Comparison of ENCODE assay signal across 9 mouse cellular contexts in the genomic region with DNA sequence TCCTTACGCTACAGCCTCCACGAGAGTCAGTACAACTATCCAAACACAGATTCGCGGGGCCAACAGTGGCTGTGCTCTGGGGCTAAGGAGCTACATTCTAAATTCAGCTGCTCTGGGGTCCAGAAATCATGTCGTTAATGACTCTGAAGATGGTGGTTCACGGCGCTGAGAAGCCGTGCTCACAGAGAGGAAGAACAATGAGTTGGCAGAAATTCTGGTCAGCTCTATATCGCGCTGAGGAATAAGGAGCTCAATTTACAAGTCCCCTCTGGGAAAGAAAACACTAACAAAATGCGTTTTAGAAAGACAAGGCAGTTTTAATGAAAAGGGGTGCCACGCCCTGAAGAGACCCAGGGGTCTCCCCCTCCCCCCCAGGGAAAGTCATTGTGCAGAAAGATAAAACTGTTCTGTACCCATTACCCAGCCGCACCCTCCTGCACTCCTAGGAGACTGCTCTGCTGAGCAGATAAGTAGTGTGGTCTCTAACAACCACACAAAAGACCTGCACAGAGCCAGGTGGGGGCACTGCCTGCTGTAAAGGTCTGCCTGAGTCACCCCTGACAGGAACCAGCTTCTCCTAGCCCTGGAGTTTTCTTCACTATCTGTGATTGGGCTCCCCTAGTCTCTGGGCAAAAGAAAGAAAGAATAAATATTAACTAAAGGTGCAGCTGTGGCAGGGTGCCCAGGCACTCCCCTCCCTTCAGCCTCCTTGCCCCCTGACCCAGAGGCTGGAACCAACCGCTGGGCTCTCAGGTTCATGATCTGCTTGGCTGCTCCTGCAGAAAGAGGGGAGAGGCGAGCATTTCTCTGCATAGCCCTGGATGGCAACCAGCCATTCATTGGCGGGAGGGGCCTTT. TPM values are rescaled to one million over a fixed set of nuclear protein-coding genes. Genes with fewer than 3 reads are reported as not detected.
DNase-seq lines count a peak whose midpoint lies in the region; ATAC-seq and TF ChIP-seq lines count a peak whose summit lies in the region.
"Had no signal": no experiment of that assay in that cellular context is flagged by ENCODE, and none has a peak within 500 bp of the region (broad histone marks: within the 10 kb centered on the region; RNA-seq: fewer than 3 reads in every experiment).

No protein-coding gene starts in this region.

- ATAC-seq in Patski = peak; percentile 32

- no peaks in the 10 kb centered on the region for H3K79me2 ChIP-seq in heart, adult 2 months (replicated peaks; ENCODE audit: control insufficient read depth, insufficient read depth, low read length)

- 26% methylated on average over 16 of the region's 16 CpGs for WGBS in kidney, adult 2 months
- 69% methylated on average over 16 of the region's 16 CpGs for WGBS in heart, adult 2 months

- in situ Hi-C loops in Patski (cut with MboI; ENCODE audit: low pct_unique_long_range_greater_than_20kb) = no loop called here

- no peak for TF ChIP-seq POLR2A in kidney, adult 2 months (IDR thresholded peaks at IDR 0.05; ENCODE audit: low read depth, low read length)
- TF ChIP-seq POLR2A in heart, adult 2 months (IDR thresholded peaks at IDR 0.05; ENCODE audit: insufficient read depth, low read depth, low read length) = no peak

- H3K4me3 ChIP-seq in kidney, adult 2 months (ENCODE audit: insufficient read depth, low read depth, low read length) = no peak overlapping the region
- H3K4me3 ChIP-seq in heart, adult 2 months = no peak overlapping the region
- H3K4me3 ChIP-seq: neural tube, embryonic 13.5 days had no signal

- no peaks in the 10 kb centered on the region for H3K27me3 ChIP-seq in Patski
- H3K27me3 ChIP-seq in kidney, adult 2 months (replicated peaks; ENCODE audit: control insufficient read depth, insufficient read depth, low read length) = no peaks in the 10 kb centered on the region
- no peaks in the 10 kb centered on the region for H3K27me3 ChIP-seq in heart, adult 2 months (ENCODE audit: control insufficient read depth, insufficient read depth, low read length)
- H3K27me3 ChIP-seq: neural tube, embryonic 13.5 days had no signal

- intact Hi-C loops in heart, adult 2 months (cut with DNase I) = no loop called here

- POLR2A ChIA-PET in Patski (lab: Charles Lee) = interaction anchor here (0.6 to 3.7 kb wide), 6 partner anchors 12 to 112 kb away, joined by 3 to 16 read pairs (median 6); no protein-coding TSS in a partner anchor

- DNase-seq in A20 (ENCODE audit: low read depth, low spot score) (peak; percentile 64), Patski (ENCODE audit: low read depth, low spot score) (peak; percentile 87)
- peak; percentile 97 for DNase-seq in kidney, adult 2 months
- DNase-seq in lung, postnatal 14 days = peak; percentile 43
- peak; percentile 80 for DNase-seq in urinary bladder, postnatal 14 days (ENCODE audit: low spot score)
- DNase-seq in right cerebral cortex, postnatal 4 days = no peak
- DNase-seq in gastrocnemius, adult 8-10 months (ENCODE audit: low spot score in 2 of 2) = no peak
- DNase-seq in heart, adult 2 months = no peak

- no peak for TF ChIP-seq EP300 in heart, adult 2 months (IDR thresholded peaks at IDR 0.05; ENCODE audit: insufficient read depth, low read depth, low read length)

- TF ChIP-seq CTCF in Patski (IDR thresholded peaks at IDR 0.05) = no peak
- TF ChIP-seq CTCF in kidney, adult 2 months (conservative IDR thresholded peaks at IDR 0.05; ENCODE audit: insufficient read depth, insufficient read length, low read depth, low read length) = no peak
- TF ChIP-seq CTCF in heart, adult 2 months (IDR thresholded peaks at IDR 0.05) = no peak

- H3K27ac ChIP-seq in kidney, adult 2 months (ENCODE audit: insufficient read depth, low read depth, low read length) = peak overlapping the region; percentile 86
- no peak overlapping the region for H3K27ac ChIP-seq in heart, adult 2 months
- H3K27ac ChIP-seq: neural tube, embryonic 13.5 days had no signal

- no peaks in the 10 kb centered on the region for H3K36me3 ChIP-seq in kidney, adult 2 months (ENCODE audit: control insufficient read depth, insufficient read depth, low read length)
- H3K36me3 ChIP-seq in heart, adult 2 months (ENCODE audit: control insufficient read depth, insufficient read depth, low read length) = no peaks in the 10 kb centered on the region
- H3K36me3 ChIP-seq: neural tube, embryonic 13.5 days had no signal

- no peak overlapping the region for H3K9ac ChIP-seq in heart, adult 2 months (ENCODE audit: low read depth, low read length)
- H3K9ac ChIP-seq: neural tube, embryonic 13.5 days had no signal

- peaks cover 24% of the 10 kb centered on the region for H3K4me1 ChIP-seq in kidney, adult 2 months (ENCODE audit: control insufficient read depth, insufficient read depth, low read length)
- no peaks in the 10 kb centered on the region for H3K4me1 ChIP-seq in heart, adult 2 months (ENCODE audit: control insufficient read depth, insufficient read depth, low read length)

- CTCF ChIA-PET in Patski (lab: Charles Lee) = interaction anchor here (0.8 to 3.7 kb wide), 7 partner anchors 9 to 112 kb away, joined by 3 to 40 read pairs (median 5); no protein-coding TSS in a partner anchor

RNA-seq across cellular contexts. Expression of a gene that starts 26.0 kb away (rescaled TPM):
- polyA plus RNA-seq in Patski (2021) = 1.5 TPM
- 0.11 and 0.31 TPM in 2 replicates for polyA plus RNA-seq in kidney, adult 2 months (2012; rRNA removed)
- not detected for total RNA-seq in gastrocnemius, adult 8-10 months (2022)
- total RNA-seq in heart, adult 2 months (2021) = under 1 TPM in 1 of 2 experiments, not detected in 1; 0.11 TPM
- 0.04 and 0.09 TPM in 2 replicates for polyA plus RNA-seq in heart, adult 2 months (2012; rRNA removed)

RNA-seq across cellular contexts. Expression of a gene that starts 26.5 kb away (rescaled TPM):
- 99.6 TPM for polyA plus RNA-seq in Patski (2021)
- 32.2 and 36.3 TPM in 2 replicates for polyA plus RNA-seq in kidney, adult 2 months (2012; rRNA removed)
- 10 to 100 TPM in 1 of 4 experiments, 1 to 10 TPM in 3; 5.8 to 10.2 (median 8.1) TPM for total RNA-seq in gastrocnemius, adult 8-10 months (2022)
- total RNA-seq in heart, adult 2 months (2021) = 10 to 100 TPM; 58.2 to 63.9 TPM
- 16.7 and 24.5 TPM in 2 replicates for polyA plus RNA-seq in heart, adult 2 months (2012; rRNA removed)

Comparison
In these comparisons a context has a peak if more than half of its experiments do, and no peak if none do; other contexts are left out.
1. DNase-seq: peak in A20 (single experiment), Patski (single experiment), kidney, adult 2 months (single experiment), lung, postnatal 14 days (single experiment) and urinary bladder, postnatal 14 days (single experiment); none in right cerebral cortex, postnatal 4 days (single experiment), gastrocnemius, adult 8-10 months (0 of 2) and heart, adult 2 months (0 of 2).